Mouse (Mus musculus): ENCODE measurements around the gene Ooep. TPM values are rescaled to one million over a fixed set of nuclear protein-coding genes. Genes with fewer than 3 reads are reported as not detected.
"Not testable (repeated sequence)": the region's sequence is repeated elsewhere in the genome, so short reads cannot be mapped to it uniquely, and the experiment has no call there.

Ooep gene
- polyA plus RNA-seq, 1 experiment from 2014 or later: 6.3 TPM

GRCm38 (mm10) chr9:78345235-78345634, 33.3 kb downstream of the Ooep start:
- H3K9ac ChIP-seq; ATAC-seq (replicated peaks); H3K27me3 ChIP-seq (replicated peaks); H3K36me3 ChIP-seq (replicated peaks); H3K4me3 ChIP-seq; H3K4me2 ChIP-seq; H3K9me3 ChIP-seq; H3K4me1 ChIP-seq; H3K27ac ChIP-seq: not testable (repeated sequence)
- 69% methylated on average over 4 of the region's 4 CpGs for WGBS

- not testable (repeated sequence) for H3K36me3 ChIP-seq (replicated peaks); H3K4me1 ChIP-seq; ATAC-seq (replicated peaks); H3K27me3 ChIP-seq (replicated peaks); H3K4me3 ChIP-seq; H3K27ac ChIP-seq; H3K4me2 ChIP-seq; H3K9ac ChIP-seq; H3K9me3 ChIP-seq
- 90% methylated on average over 9 of the region's 9 CpGs for WGBS
Measured at GRCm38 (mm10) chr9:78343055-78343454, 35.5 kb downstream of the Ooep start.

DNA sequence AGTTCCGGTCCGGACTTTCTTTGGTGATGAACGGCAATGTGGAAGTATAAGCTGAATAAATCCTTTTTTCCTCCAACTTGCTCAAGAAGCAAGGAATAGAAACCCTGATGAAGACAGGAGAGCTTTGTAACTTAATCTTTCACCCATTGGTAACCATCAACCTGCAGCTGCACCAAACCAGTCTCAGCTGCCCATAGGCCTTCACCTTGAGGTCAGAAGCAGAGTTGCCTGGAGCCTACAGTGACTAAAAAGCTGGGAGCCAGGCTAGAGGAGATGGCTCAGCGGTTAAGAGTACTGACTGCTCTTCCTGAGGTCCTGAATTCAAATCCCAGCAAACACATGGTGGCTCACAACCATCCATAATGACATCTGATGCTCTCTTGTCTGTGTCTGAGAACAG, 36.0 kb downstream of the Ooep start:
- not testable (repeated sequence) for H3K36me3 ChIP-seq (replicated peaks); H3K4me2 ChIP-seq; H3K4me1 ChIP-seq; H3K9ac ChIP-seq; H3K27me3 ChIP-seq (replicated peaks); ATAC-seq (replicated peaks); H3K4me3 ChIP-seq; H3K9me3 ChIP-seq; H3K27ac ChIP-seq
- WGBS: 90% methylated on average over 4 of the region's 4 CpGs

DNA sequence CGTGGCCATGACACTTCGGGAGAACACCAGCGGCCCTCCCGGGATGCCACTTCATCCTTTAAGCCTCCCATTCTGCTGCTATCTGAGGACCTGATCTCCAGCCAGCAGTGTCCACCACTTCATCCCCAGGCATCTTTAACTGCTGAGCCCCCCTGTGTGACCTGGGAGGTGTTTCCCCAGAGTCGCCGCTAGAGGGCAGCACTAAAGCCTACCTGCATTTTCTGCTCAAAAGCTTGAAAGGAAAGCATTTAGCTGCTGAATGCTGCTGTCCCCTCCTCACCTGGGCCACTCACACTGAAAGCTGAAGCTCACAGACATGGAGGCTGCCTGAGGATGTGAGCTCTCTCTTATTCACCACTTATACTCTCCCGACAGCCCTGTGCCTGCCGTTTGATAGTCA, 38.2 kb downstream of the Ooep start:
- H3K27ac ChIP-seq; H3K4me3 ChIP-seq; H3K4me1 ChIP-seq; H3K27me3 ChIP-seq (replicated peaks); H3K36me3 ChIP-seq (replicated peaks); H3K9ac ChIP-seq; H3K9me3 ChIP-seq: not testable (repeated sequence)
- peak; percentile 63 for ATAC-seq (replicated peaks)
- WGBS: 10% methylated on average over 8 of the region's 8 CpGs
- peak overlapping the region; percentile 24; the same call in 1 of the 2 replicates for H3K4me2 ChIP-seq

DNA sequence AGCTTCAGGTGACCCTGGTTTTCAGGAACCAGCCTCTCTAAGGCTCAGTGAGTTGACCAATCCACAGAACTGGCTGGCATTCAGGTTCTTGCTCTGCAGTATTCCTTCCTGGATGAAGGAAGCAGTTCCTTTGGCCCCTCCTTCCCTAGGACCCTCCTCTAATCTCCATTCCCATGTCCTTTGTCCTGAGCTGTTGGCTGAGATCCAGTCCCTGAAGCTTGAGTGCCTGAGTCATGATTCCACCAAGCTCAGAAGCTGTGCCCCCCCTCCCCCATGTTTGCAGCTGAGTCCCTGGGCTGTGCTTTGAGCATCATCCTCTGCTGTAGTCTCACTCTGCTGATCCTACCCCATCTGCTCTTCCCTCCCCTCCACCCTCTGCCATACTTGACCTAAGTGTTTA, 41.5 kb downstream of the Ooep start:
- H3K4me1 ChIP-seq; ATAC-seq (replicated peaks); H3K4me2 ChIP-seq; H3K9ac ChIP-seq; H3K36me3 ChIP-seq (replicated peaks); H3K27ac ChIP-seq; H3K4me3 ChIP-seq; H3K27me3 ChIP-seq (replicated peaks); H3K9me3 ChIP-seq: not testable (repeated sequence)

- not testable (repeated sequence) for ATAC-seq (replicated peaks)
Measured at GRCm38 (mm10) chr9:78327289-78327688, 51.2 kb downstream of the Ooep start, which contains the start of gene Omt2b. TSS of gene Omt2b (plus strand) at chr9:78327589.

More at GRCm38 (mm10) chr9:78327289-78327688, 51.2 kb downstream of the Ooep start, which contains the start of gene Omt2b:
- not testable (repeated sequence) for H3K9ac ChIP-seq; H3K27ac ChIP-seq; H3K9me3 ChIP-seq; H3K27me3 ChIP-seq (replicated peaks); H3K4me3 ChIP-seq; H3K4me1 ChIP-seq; H3K4me2 ChIP-seq; H3K36me3 ChIP-seq (replicated peaks)
- 67% methylated on average over 1 of the region's 1 CpGs for WGBS

Other genes with a start within 250 kb of the Ooep start
- gene Gsta4, start 196.0 kb downstream of the Ooep start, polyA plus RNA-seq (2015; fragmentation: Nextera tagmentation; extraction: Ambion mirVana): 15.7 and 21.0 TPM in 2 replicates
- not detected in 2 replicates for gene Gsta1, start 148.1 kb downstream of the Ooep start, polyA plus RNA-seq (2015; fragmentation: Nextera tagmentation; extraction: Ambion mirVana)
- not detected in 2 replicates for gene Gm3776, start 121.6 kb downstream of the Ooep start, polyA plus RNA-seq (2015; fragmentation: Nextera tagmentation; extraction: Ambion mirVana)
- gene Gm10639, start 88.8 kb downstream of the Ooep start, polyA plus RNA-seq (2015; fragmentation: Nextera tagmentation; extraction: Ambion mirVana): not detected in 2 replicates
- gene Omt2a, start 63.9 kb downstream of the Ooep start, polyA plus RNA-seq (2015; fragmentation: Nextera tagmentation; extraction: Ambion mirVana): not detected in 2 replicates
- gene Omt2b, start 51.1 kb downstream of the Ooep start, polyA plus RNA-seq (2015; fragmentation: Nextera tagmentation; extraction: Ambion mirVana): not detected in 2 replicates
- gene Gsta2, start 22.9 kb downstream of the Ooep start, polyA plus RNA-seq (2015; fragmentation: Nextera tagmentation; extraction: Ambion mirVana): not detected in 2 replicates
- gene Dppa5a, start 10.5 kb downstream of the Ooep start, polyA plus RNA-seq (2015; fragmentation: Nextera tagmentation; extraction: Ambion mirVana): 5.6 and 6.3 TPM in 2 replicates
- 0.41 and 0.47 TPM in 2 replicates for gene Ddx43, start 17.1 kb upstream of the Ooep start, polyA plus RNA-seq (2015; fragmentation: Nextera tagmentation; extraction: Ambion mirVana)
- 0.68 and 0.80 TPM in 2 replicates for gene Cgas, start 64.5 kb upstream of the Ooep start, polyA plus RNA-seq (2015; fragmentation: Nextera tagmentation; extraction: Ambion mirVana)
- 28.8 and 30.8 TPM in 2 replicates for gene Mto1, start 69.5 kb upstream of the Ooep start, polyA plus RNA-seq (2015; fragmentation: Nextera tagmentation; extraction: Ambion mirVana)
- gene Gm17324, start 70.1 kb upstream of the Ooep start, polyA plus RNA-seq (2015; fragmentation: Nextera tagmentation; extraction: Ambion mirVana): 2.2 and 2.4 TPM in 2 replicates
- gene Eef1a1, start 110.4 kb upstream of the Ooep start, polyA plus RNA-seq (2015; fragmentation: Nextera tagmentation; extraction: Ambion mirVana): 3,193 and 3,214 TPM in 2 replicates
- gene Slc17a5, start 209.3 kb upstream of the Ooep start, polyA plus RNA-seq (2015; fragmentation: Nextera tagmentation; extraction: Ambion mirVana): 17.8 and 18.6 TPM in 2 replicates
- gene Cd109, start 236.8 kb upstream of the Ooep start, polyA plus RNA-seq (2015; fragmentation: Nextera tagmentation; extraction: Ambion mirVana): 0.92 and 1.1 TPM in 2 replicates

All from midbrain, embryonic 15.5 days (tissue).